ENCODE assay signal across 14 mouse cellular contexts in genomic region chr11:86895156-86895555, GRCm38 (mm10).
DNase-seq lines count a peak whose midpoint lies in the region; ATAC-seq and TF ChIP-seq lines count a peak whose summit lies in the region.
"Had no signal": no experiment of that assay in that cellular context is flagged by ENCODE, and none has a peak within 500 bp of the region (broad histone marks: within the 10 kb centered on the region; RNA-seq: fewer than 3 reads in every experiment).

No protein-coding gene starts in this region.

- no peak for TF ChIP-seq CTCF in thymus, adult 2 months (IDR thresholded peaks at IDR 0.05; ENCODE audit: borderline replicate concordance, control insufficient read depth, extremely low read depth, insufficient read depth, low read length, poor library complexity)

- H3K9ac ChIP-seq in hindbrain, embryonic 13.5 days = no peak overlapping the region
- H3K9ac ChIP-seq in heart, embryonic 15.5 days = no peak overlapping the region
- H3K9ac ChIP-seq: liver, embryonic 15.5 days had no signal

- H3K27ac ChIP-seq in hindbrain, embryonic 10.5 days = no peak overlapping the region
- no peak overlapping the region for H3K27ac ChIP-seq in hindbrain, embryonic 13.5 days
- H3K27ac ChIP-seq in thymus, adult 2 months (ENCODE audit: control insufficient read depth, insufficient read depth, low read length) = peak overlapping the region; percentile 100
- peak overlapping the region; percentile 93 for H3K27ac ChIP-seq in heart, embryonic 15.5 days
- H3K27ac ChIP-seq: forebrain, embryonic 10.5 days; layer of hippocampus, adult 2 months; liver, embryonic 15.5 days had no signal

- peak; percentile 13 for DNase-seq in hindbrain, embryonic 10.5 days (ENCODE audit: low spot score)
- no peak for DNase-seq in thymus, adult 2 months
- DNase-seq in thymus, postnatal 25 days = no peak
- DNase-seq in thymus, postnatal 4 days = no peak
- no peak for DNase-seq in cerebellum, adult 11-12 months
- DNase-seq: cerebellum, adult 9-10 months; kidney, adult 11 months; spleen, adult 18-20 months had no signal

- no peak overlapping the region for H3K4me3 ChIP-seq in hindbrain, embryonic 10.5 days
- no peak overlapping the region for H3K4me3 ChIP-seq in hindbrain, embryonic 13.5 days
- H3K4me3 ChIP-seq in thymus, adult 2 months (ENCODE audit: control insufficient read depth, insufficient read depth, low read length) = no peak overlapping the region
- no peak overlapping the region for H3K4me3 ChIP-seq in heart, embryonic 15.5 days
- H3K4me3 ChIP-seq in myocyte = no peak overlapping the region
- H3K4me3 ChIP-seq: forebrain, embryonic 10.5 days; layer of hippocampus, adult 2 months; liver, embryonic 15.5 days had no signal

- WGBS in hindbrain, embryonic 10.5 days = 62% methylated on average over 9 of the region's 9 CpGs
- whole genome bisulfite sequencing in hindbrain, embryonic 13.5 days = 71% methylated on average over 9 of the region's 9 CpGs
- WGBS in thymus, adult 2 months = 87% methylated on average over 9 of the region's 9 CpGs
- WGBS in heart, embryonic 15.5 days = 22% methylated on average over 9 of the region's 9 CpGs

- H3K4me1 ChIP-seq in hindbrain, embryonic 10.5 days (replicated peaks) = peaks cover 46% of the 10 kb centered on the region
- H3K4me1 ChIP-seq in hindbrain, embryonic 13.5 days (replicated peaks) = peaks cover 27% of the 10 kb centered on the region
- peaks cover 50% of the 10 kb centered on the region for H3K4me1 ChIP-seq in thymus, adult 2 months (replicated peaks; ENCODE audit: control insufficient read depth, insufficient read depth, low read length)
- H3K4me1 ChIP-seq in heart, embryonic 15.5 days (replicated peaks) = peaks cover 61% of the 10 kb centered on the region

- H3K27me3 ChIP-seq in hindbrain, embryonic 10.5 days (ENCODE audit: insufficient read depth, poor library complexity, severe bottlenecking) = peaks cover 7% of the 10 kb centered on the region
- H3K27me3 ChIP-seq in hindbrain, embryonic 13.5 days = peaks cover 7% of the 10 kb centered on the region; the same call in 1 of the 2 replicates
- no peaks in the 10 kb centered on the region for H3K27me3 ChIP-seq in thymus, adult 2 months (ENCODE audit: control insufficient read depth, insufficient read depth, low read length)
- no peaks in the 10 kb centered on the region for H3K27me3 ChIP-seq in heart, embryonic 15.5 days
- no peaks in the 10 kb centered on the region for H3K27me3 ChIP-seq in myocyte (ENCODE audit: control insufficient read depth, insufficient read depth, insufficient read length)

- no peak overlapping the region for H3ac ChIP-seq in myocyte (ENCODE audit: control insufficient read depth, insufficient read length)

- no peak for ATAC-seq in hindbrain, embryonic 13.5 days (ENCODE audit: low FRiP score)
- peak; percentile 80 for ATAC-seq in heart, embryonic 15.5 days (replicated peaks; ENCODE audit: insufficient number of reproducible peaks, insufficient read depth, low FRiP score, low read depth)

- no peak overlapping the region for H3K4me2 ChIP-seq in hindbrain, embryonic 13.5 days
- peak overlapping the region; percentile 29 for H3K4me2 ChIP-seq in heart, embryonic 15.5 days
- peak overlapping the region; percentile 3 for H3K4me2 ChIP-seq in myocyte (ENCODE audit: low read depth)

- no peak for TF ChIP-seq POLR2A in thymus, adult 2 months (IDR thresholded peaks at IDR 0.05; ENCODE audit: control insufficient read depth, extremely low read depth, insufficient read depth, low read length, poor library complexity)
- TF ChIP-seq POLR2A in myocyte (IDR thresholded peaks at IDR 0.05; ENCODE audit: insufficient read length, low read depth) = no peak

- H3K9me3 ChIP-seq in hindbrain, embryonic 10.5 days = no peaks in the 10 kb centered on the region; the same call in 1 of the 2 replicates
- H3K9me3 ChIP-seq in hindbrain, embryonic 13.5 days = no peaks in the 10 kb centered on the region
- no peaks in the 10 kb centered on the region for H3K9me3 ChIP-seq in heart, embryonic 15.5 days (replicated peaks)
- H3K9me3 ChIP-seq: forebrain, embryonic 10.5 days; liver, embryonic 15.5 days had no signal

- H3K79me2 ChIP-seq in myocyte (ENCODE audit: control insufficient read depth, insufficient read depth) = no peaks in the 10 kb centered on the region

- no peaks in the 10 kb centered on the region for H3K36me3 ChIP-seq in hindbrain, embryonic 10.5 days
- no peaks in the 10 kb centered on the region for H3K36me3 ChIP-seq in hindbrain, embryonic 13.5 days
- no peaks in the 10 kb centered on the region for H3K36me3 ChIP-seq in thymus, adult 2 months (ENCODE audit: control insufficient read depth, insufficient read depth, low read length)
- no peaks in the 10 kb centered on the region for H3K36me3 ChIP-seq in heart, embryonic 15.5 days
- H3K36me3 ChIP-seq in myocyte (ENCODE audit: control insufficient read depth, insufficient read depth) = no peaks in the 10 kb centered on the region
- H3K36me3 ChIP-seq: forebrain, embryonic 10.5 days; liver, embryonic 15.5 days had no signal

TF ChIP-seq in myocyte, 11 proteins besides CTCF, POLR2A, EP300 and RAD21:
- TF ChIP-seq REST (IDR thresholded peaks at IDR 0.05; ENCODE audit: insufficient read depth, insufficient read length) (no peak), CEBPB (IDR thresholded peaks at IDR 0.05; ENCODE audit: insufficient read depth, poor library complexity, severe bottlenecking) (no peak), MAX (IDR thresholded peaks at IDR 0.05; ENCODE audit: low read depth) (no peak), SRF (IDR thresholded peaks at IDR 0.05; ENCODE audit: control insufficient read depth, insufficient read length, low read depth) (peak; percentile 95), TCF12 (IDR thresholded peaks at IDR 0.05; ENCODE audit: insufficient read depth, poor library complexity, severe bottlenecking) (no peak)

Comparison
In these comparisons a context has a peak if more than half of its experiments do, and no peak if none do; other contexts are left out.
1. H3K27ac ChIP-seq: peak in thymus, adult 2 months (single experiment) and heart, embryonic 15.5 days (single experiment); none in hindbrain, embryonic 10.5 days (single experiment) and hindbrain, embryonic 13.5 days (single experiment).